ENCODE assay signal across 8 mouse cellular contexts in the genomic region with DNA sequence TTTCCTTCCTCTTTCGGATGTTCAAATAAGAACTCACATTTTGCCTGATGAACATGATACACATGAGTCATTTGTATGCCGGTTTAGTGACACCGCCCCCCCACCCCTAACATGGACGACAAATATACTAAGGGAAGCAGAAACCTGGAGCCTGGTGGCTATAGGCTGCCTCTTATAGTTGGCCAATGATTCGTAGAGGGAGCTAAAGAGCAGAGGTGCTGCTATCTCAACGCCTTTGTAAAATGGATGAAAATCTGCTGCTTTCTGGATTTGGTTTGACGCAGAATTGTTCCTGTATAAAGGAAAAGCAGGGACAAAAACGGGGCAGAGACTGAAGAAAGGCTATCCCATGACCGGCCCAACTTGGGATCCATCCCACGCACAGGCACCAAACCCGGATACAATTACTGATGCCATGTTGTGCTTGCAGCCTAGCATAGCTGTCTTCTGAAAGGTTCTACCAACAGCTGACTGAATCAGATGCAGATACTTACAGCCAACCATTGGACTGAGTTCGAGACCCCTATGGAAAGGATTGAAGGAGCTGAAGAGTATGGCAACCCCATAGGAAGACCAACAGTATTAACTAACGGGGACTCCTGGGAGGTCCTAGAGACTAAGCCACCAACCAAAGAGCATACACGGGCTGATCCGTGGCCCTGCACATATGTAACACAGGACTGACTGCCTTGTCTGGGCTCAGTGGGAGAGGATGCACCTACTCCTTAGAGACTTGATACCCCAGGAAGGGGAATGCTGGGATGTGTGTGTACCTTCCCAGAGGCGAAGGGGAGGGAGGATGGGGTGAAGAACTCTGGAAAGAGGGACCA. TPM values are rescaled to one million over a fixed set of nuclear protein-coding genes. Genes with fewer than 3 reads are reported as not detected.
DNase-seq lines count a peak whose midpoint lies in the region; ATAC-seq and TF ChIP-seq lines count a peak whose summit lies in the region.

No protein-coding gene starts in this region.

- no peaks in the 10 kb centered on the region for H3K79me3 ChIP-seq in C2C12 (ENCODE audit: low read depth)

- H3K9ac ChIP-seq in MEL (ENCODE audit: control insufficient read depth, low read depth, low read length, poor library complexity, severe bottlenecking): peak overlapping the region; percentile 89
- peak overlapping the region; percentile 76 for H3K9ac ChIP-seq in heart, embryonic 16.5 days (ENCODE audit: low read length)
- H3K9ac ChIP-seq in limb, embryonic 11.5 days (ENCODE audit: low read length): peak overlapping the region; percentile 8

- H3K4me1 ChIP-seq in MEL (ENCODE audit: control insufficient read depth in 1 of 2, insufficient read depth in 2 of 2, low read length in 2 of 2): peaks cover 11 to 16% of the 10 kb centered on the region in 2 experiments
- peaks cover 7% of the 10 kb centered on the region for H3K4me1 ChIP-seq in heart, embryonic 16.5 days (ENCODE audit: control insufficient read depth, insufficient read depth, low read length)
- no peaks in the 10 kb centered on the region for H3K4me1 ChIP-seq in limb, embryonic 11.5 days (ENCODE audit: control insufficient read depth, insufficient read depth, low read length)

- H3K79me2 ChIP-seq in C2C12 (ENCODE audit: control insufficient read depth, insufficient read depth) (no peaks in the 10 kb centered on the region), MEL (ENCODE audit: control insufficient read depth, insufficient read depth, low read length, poor library complexity) (no peaks in the 10 kb centered on the region; the same call in none of the 2 replicates)

- peak; percentile 91 for DNase-seq in MEL (ENCODE audit: low read depth, low spot score)
- DNase-seq in embryo, embryonic 11 days: peak; percentile 75
- peak; percentile 49 for DNase-seq in limb, embryonic 11.5 days (ENCODE audit: low spot score)
- DNase-seq in mesoderm, embryonic 11.5 days (ENCODE audit: low read depth, low spot score): peak; percentile 68
- peak; percentile 62 to 75 for DNase-seq in spleen, postnatal 36 days (ENCODE audit: low spot score in 2 of 2)
- no peak for DNase-seq in gastrocnemius, postnatal 36 days

- TF ChIP-seq POLR2A in MEL (IDR thresholded peaks at IDR 0.05; ENCODE audit: control insufficient read depth in 1 of 2, insufficient read depth in 1 of 2, low read depth in 1 of 2, low read length in 2 of 2, poor library complexity in 1 of 2): peak in 1 of 2 experiments; percentile 12; a peak in 1 of 4 replicates

- no peak; a peak in 1 of 4 replicates for TF ChIP-seq EP300 in MEL (IDR thresholded peaks at IDR 0.05; ENCODE audit: low read depth in 1 of 2, low read length in 2 of 2)

- no peaks in the 10 kb centered on the region for H3K9me3 ChIP-seq in MEL (replicated peaks; ENCODE audit: insufficient read depth, low read length)
- no peaks in the 10 kb centered on the region for H3K9me3 ChIP-seq in heart, embryonic 16.5 days (replicated peaks; ENCODE audit: control insufficient read depth, low read length)
- H3K9me3 ChIP-seq in limb, embryonic 11.5 days (ENCODE audit: control insufficient read depth, low read length): no peaks in the 10 kb centered on the region

- H3ac ChIP-seq in C2C12 (ENCODE audit: control insufficient read depth, insufficient read length, low read depth): no peak overlapping the region

- intact Hi-C loops in gastrocnemius, postnatal 36 days (cut with DNase I): loop anchor here (10.0 kb wide), 1 partner anchor 507 kb away; a partner anchor contains a TSS

- H3K4me3 ChIP-seq in C2C12 (ENCODE audit: insufficient read depth, poor library complexity, severe bottlenecking): peak overlapping the region; percentile 48
- H3K4me3 ChIP-seq in MEL (ENCODE audit: control insufficient read depth in 1 of 2, insufficient read depth in 1 of 2, low read depth in 2 of 2, low read length in 2 of 2): peak overlapping the region; percentile 67 to 86
- peak overlapping the region; percentile 60 for H3K4me3 ChIP-seq in heart, embryonic 16.5 days (ENCODE audit: low read length)
- peak overlapping the region; percentile 47 for H3K4me3 ChIP-seq in limb, embryonic 11.5 days (ENCODE audit: low read depth, low read length)

- TF ChIP-seq CTCF in C2C12 (IDR thresholded peaks at IDR 0.05; ENCODE audit: control insufficient read depth, insufficient read depth, insufficient read length) (no peak), MEL (IDR thresholded peaks at IDR 0.05 in 2 of 3, conservative IDR thresholded peaks at IDR 0.05 in 1 of 3; ENCODE audit: control insufficient read depth in 1 of 3, insufficient read depth in 1 of 3, low read depth in 2 of 3, low read length in 3 of 3, poor library complexity in 1 of 3, severe bottlenecking in 1 of 3) (peak in 1 of 3 experiments; percentile 41; a peak in 2 of 6 replicates)

- WGBS in heart, embryonic 16.5 days: 25% methylated on average over 16 of the region's 16 CpGs
- WGBS in limb, embryonic 11.5 days: 30% methylated on average over 16 of the region's 16 CpGs

- H3K36me3 ChIP-seq in C2C12 (ENCODE audit: control insufficient read depth, insufficient read depth) (no peaks in the 10 kb centered on the region), MEL (ENCODE audit: control insufficient read depth in 1 of 2, insufficient read depth in 2 of 2, low read length in 2 of 2) (peaks cover 0 to 19% of the 10 kb centered on the region in 2 experiments; a peak in 2 of 4 replicates)
- H3K36me3 ChIP-seq in heart, embryonic 16.5 days (ENCODE audit: control insufficient read depth, insufficient read depth): no peaks in the 10 kb centered on the region
- no peaks in the 10 kb centered on the region for H3K36me3 ChIP-seq in limb, embryonic 11.5 days (ENCODE audit: control insufficient read depth, insufficient read depth, low read length)

- peak overlapping the region; percentile 72 for H3K4me2 ChIP-seq in heart, embryonic 16.5 days (ENCODE audit: low read depth, low read length)
- H3K4me2 ChIP-seq in limb, embryonic 11.5 days (ENCODE audit: low read depth, severe bottlenecking): peak overlapping the region; percentile 32

- no peak for ATAC-seq in heart, embryonic 16.5 days (replicated peaks; ENCODE audit: extremely low read depth, insufficient read depth, low FRiP score)
- ATAC-seq in limb, embryonic 11.5 days (ENCODE audit: insufficient number of reproducible peaks, low FRiP score, low TSS enrichment, low read depth): no peak

- TF ChIP-seq RAD21 in MEL (IDR thresholded peaks at IDR 0.05; ENCODE audit: low read depth, low read length): no peak; the same call in 1 of the 2 replicates

- no peaks in the 10 kb centered on the region for H3K27me3 ChIP-seq in C2C12 (ENCODE audit: control insufficient read depth, insufficient read depth, insufficient read length)
- H3K27me3 ChIP-seq in MEL (ENCODE audit: control insufficient read depth in 1 of 2, insufficient read depth in 2 of 2, low read length in 2 of 2): no peaks in the 10 kb centered on the region
- no peaks in the 10 kb centered on the region for H3K27me3 ChIP-seq in heart, embryonic 16.5 days (ENCODE audit: control insufficient read depth, insufficient read depth, low read length)
- no peaks in the 10 kb centered on the region for H3K27me3 ChIP-seq in limb, embryonic 11.5 days (ENCODE audit: control insufficient read depth, insufficient read depth, low read length)

- peak overlapping the region; percentile 96 for H3K27ac ChIP-seq in MEL (ENCODE audit: control insufficient read depth, low read depth, low read length)
- peak overlapping the region; percentile 99 for H3K27ac ChIP-seq in heart, embryonic 16.5 days (ENCODE audit: low read length)
- peak overlapping the region; percentile 97 for H3K27ac ChIP-seq in limb, embryonic 11.5 days (replicated peaks; ENCODE audit: low read depth, low read length)

TF ChIP-seq in C2C12, 6 proteins besides CTCF, POLR2A, EP300 and RAD21 (continues in another document):
- TF ChIP-seq MAX (IDR thresholded peaks at IDR 0.05): no peak
- no peak for TF ChIP-seq CEBPB (IDR thresholded peaks at IDR 0.05; ENCODE audit: low read depth)
- no peak for TF ChIP-seq MYOD1 (IDR thresholded peaks at IDR 0.05; ENCODE audit: control insufficient read depth, insufficient read length, low read depth)
- TF ChIP-seq MYOG (IDR thresholded peaks at IDR 0.05; ENCODE audit: control insufficient read depth, extremely low read depth, insufficient read length): no peak
- no peak for TF ChIP-seq FOSL1 (IDR thresholded peaks at IDR 0.05; ENCODE audit: insufficient read depth, low read length, poor library complexity, severe bottlenecking)

TF ChIP-seq in MEL, 35 proteins besides CTCF, POLR2A, EP300 and RAD21 (continues in another document):
- TF ChIP-seq GATA1 (IDR thresholded peaks at IDR 0.05; ENCODE audit: low read depth, low read length) (no peak), JUND (IDR thresholded peaks at IDR 0.05; ENCODE audit: low read depth, low read length) (no peak), NELFE (IDR thresholded peaks at IDR 0.05; ENCODE audit: low read depth, low read length) (no peak), RCOR1 (IDR thresholded peaks at IDR 0.05; ENCODE audit: low read depth, low read length) (no peak), CHD1 (IDR thresholded peaks at IDR 0.05; ENCODE audit: low read depth, low read length) (0 out of 2 replicates have a peak, but pooled peaks have one; percentile 36)

RNA-seq across cellular contexts. Expression of a gene that starts 7.7 kb away (rescaled TPM):
- 6.5 TPM for polyA plus RNA-seq in C2C12 (2012; fragmentation: generic; extraction: Trizol)
- total RNA-seq in MEL (2012; rRNA removed): 2.0 and 2.2 TPM in 2 replicates
- 1 to 10 TPM in 1 of 2 experiments, not detected in 1; 8.6 TPM for polyA plus RNA-seq in MEL (2012; ENCODE audit: insufficient read depth in 1 of 2, insufficient read length in 2 of 2, low read depth in 1 of 2, low replicate concordance in 2 of 2, missing spikeins in 1 of 2)
- 6.1 TPM in 2 replicates for polyA plus RNA-seq in heart, embryonic 16.5 days (2015; fragmentation: Nextera tagmentation; extraction: Ambion mirVana)
- polyA plus RNA-seq in limb, embryonic 11.5 days (2014; fragmentation: Nextera tagmentation; extraction: Ambion mirVana): 3.7 and 3.9 TPM in 2 replicates
- total RNA-seq in gastrocnemius, postnatal 36 days (2021): 10 to 100 TPM; 19.8 to 22.4 TPM

RNA-seq across cellular contexts. Expression of a gene that starts 10.5 kb away (rescaled TPM):
- polyA plus RNA-seq in C2C12 (2012; fragmentation: generic; extraction: Trizol) (0.66 TPM), MEL (2012; ENCODE audit: insufficient read depth in 1 of 2, insufficient read length in 2 of 2, low read depth in 1 of 2, low replicate concordance in 2 of 2, missing spikeins in 1 of 2) (10 to 100 TPM in 1 of 2 experiments, not detected in 1; 93.4 TPM)
- total RNA-seq in MEL (2012; rRNA removed): 78.4 and 108 TPM in 2 replicates
- 10.5 and 10.9 TPM in 2 replicates for polyA plus RNA-seq in heart, embryonic 16.5 days (2015; fragmentation: Nextera tagmentation; extraction: Ambion mirVana)
- polyA plus RNA-seq in limb, embryonic 11.5 days (2014; fragmentation: Nextera tagmentation; extraction: Ambion mirVana): 72.9 and 74.1 TPM in 2 replicates
- 1 to 10 TPM; 1.0 to 1.2 TPM for total RNA-seq in gastrocnemius, postnatal 36 days (2021)

RNA-seq across cellular contexts. Expression of a gene that starts 44.0 kb away (rescaled TPM):
- polyA plus RNA-seq in C2C12 (2012; fragmentation: generic; extraction: Trizol): 0.91 TPM
- 0.42 and 0.69 TPM in 2 replicates for total RNA-seq in MEL (2012; rRNA removed)
- polyA plus RNA-seq in MEL (2012; ENCODE audit: insufficient read depth in 1 of 2, insufficient read length in 2 of 2, low read depth in 1 of 2, low replicate concordance in 2 of 2, missing spikeins in 1 of 2): under 1 TPM in 1 of 2 experiments, not detected in 1; 0.33 TPM
- 2.5 and 2.7 TPM in 2 replicates for polyA plus RNA-seq in heart, embryonic 16.5 days (2015; fragmentation: Nextera tagmentation; extraction: Ambion mirVana)
- polyA plus RNA-seq in limb, embryonic 11.5 days (2014; fragmentation: Nextera tagmentation; extraction: Ambion mirVana): 0.97 and 1.0 TPM in 2 replicates
- total RNA-seq in gastrocnemius, postnatal 36 days (2021): under 1 TPM; 0.54 to 0.81 TPM

Comparison
In these comparisons a context has a peak if more than half of its experiments do, and no peak if none do; other contexts are left out.
1. DNase-seq: peak in MEL (single experiment), embryo, embryonic 11 days (single experiment), limb, embryonic 11.5 days (single experiment), mesoderm, embryonic 11.5 days (single experiment) and spleen, postnatal 36 days (2 of 2); none in gastrocnemius, postnatal 36 days (0 of 2).
2. H3K9ac ChIP-seq: peak in every context shown above with its lines; median percentile 89 in MEL; 76 in heart, embryonic 16.5 days; 8 in limb, embryonic 11.5 days.
3. Peak in every context shown above with its lines, with median percentiles within 50 percentile points of each other: H3K4me3 ChIP-seq and H3K27ac ChIP-seq.